Mouse (Mus musculus) gastrocnemius, adult 2 months (tissue): Measurements from ENCODE around the gene Kdm5b. TPM values are rescaled to one million over a fixed set of nuclear protein-coding genes. Genes with fewer than 3 reads are reported as not detected.

ENCODE experiments used
- DNase-seq: peaks from one replicate; pipeline ENCODE4 v3.0.0; 2022
- H3K27ac ChIP-seq: fragments of 200-600 bp; 2 replicates; pipeline ENCODE4 v1.8.1; 2022; ENCODE audit warnings: mild to moderate bottlenecking
- H3K4me3 ChIP-seq: fragments of 200-600 bp; 2 replicates; pipeline ENCODE4 v1.8.1; 2022; ENCODE audit warnings: mild to moderate bottlenecking, moderate library complexity
- CTCF ChIP-seq: fragments of 200-600 bp; IDR thresholded peaks from 2 replicates; pipeline ENCODE4 v1.8.1; 2022; ENCODE audit warnings: antibody characterized with exemption, mild to moderate bottlenecking, moderate library complexity
- intact Hi-C: fragments of 180-260 bp; cut with DNase I; formaldehyde crosslinking; loops from one replicate; pipeline ENCODE4 v1.15.1; 2025
- total RNA-seq, 2 experiments: library from RNA; stranded (reverse); gene quantifications; 2 replicates each; pipeline ENCODE4 v1.2.3; 2021

The Kdm5b gene
- total RNA-seq, 2 experiments from 2014 or later, result 9.7 to 9.8 TPM

DNA sequence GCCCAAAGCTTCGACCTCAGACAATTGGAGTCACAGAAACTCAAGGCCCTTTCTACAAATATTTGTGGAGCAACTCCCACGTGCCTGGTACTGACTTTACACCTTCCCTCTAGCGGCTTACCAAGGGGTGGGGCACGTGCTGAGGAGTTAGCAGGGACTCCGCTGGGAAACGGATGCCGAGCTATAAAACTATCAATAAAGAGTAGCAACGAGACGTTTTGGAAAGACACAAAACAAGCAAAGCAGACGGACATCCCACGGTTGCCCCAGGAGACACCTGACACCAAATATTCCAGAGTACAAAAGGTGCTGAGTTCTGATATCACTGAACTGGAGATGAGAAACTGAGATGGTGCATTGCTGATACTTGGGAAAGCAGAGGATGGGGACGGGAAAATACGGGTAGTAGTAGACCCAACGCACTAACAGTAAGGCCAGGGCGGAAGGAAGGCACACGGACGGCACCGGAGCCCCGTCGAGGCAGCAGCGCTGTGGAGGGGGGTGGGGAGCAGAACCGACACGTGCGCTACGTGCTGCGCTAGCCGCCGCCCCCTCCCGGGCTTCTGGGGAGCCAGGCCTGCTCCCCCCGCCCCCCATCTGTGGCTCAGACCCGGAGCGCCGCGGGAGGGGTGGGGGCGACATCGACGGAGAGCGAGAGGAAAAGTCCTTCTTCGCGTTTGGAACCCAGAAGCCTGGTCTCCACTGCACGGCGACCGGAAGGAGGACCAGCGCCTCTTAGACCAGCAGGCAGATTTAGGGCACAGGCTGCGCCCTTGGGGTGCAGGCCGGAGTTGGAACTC lies 3.9 kb upstream of the Kdm5b start:
- H3K4me3 ChIP-seq, result peak overlapping the region; percentile 74
- peak overlapping the region; percentile 96 for H3K27ac ChIP-seq
- DNase-seq, result peak; percentile 57
- TF ChIP-seq CTCF, result no peak
- intact Hi-C loops, result loop anchor here (5.0 kb wide), 1 partner anchor 39 kb away; no protein-coding TSS in a partner anchor

DNA sequence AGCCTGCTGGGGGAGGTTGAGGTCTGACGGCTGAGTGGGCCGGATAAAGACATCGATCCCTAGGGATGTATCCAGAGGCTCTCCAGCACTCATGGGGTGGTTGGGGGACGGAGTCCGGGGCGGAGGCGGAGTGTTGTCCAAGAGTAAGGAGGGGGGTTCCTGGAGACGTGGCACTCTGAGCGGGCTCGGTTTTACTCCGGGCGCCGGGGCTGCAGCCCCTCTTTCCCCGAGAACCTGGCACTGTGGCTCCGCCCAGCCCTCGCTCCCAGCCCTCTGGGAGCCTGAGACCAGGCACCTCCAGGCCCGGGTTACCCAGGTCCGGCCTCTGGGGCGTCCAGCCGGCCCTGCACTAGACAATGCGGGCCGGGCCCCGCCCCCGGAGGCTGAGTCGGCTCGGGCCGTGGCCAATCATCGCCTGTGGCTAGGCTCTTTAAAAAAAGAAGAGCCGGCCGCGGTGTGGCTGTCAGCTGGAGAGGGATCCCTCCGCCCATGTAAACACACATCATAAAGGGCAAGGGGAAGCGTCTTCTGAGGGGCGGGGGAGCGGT lies 3.2 kb upstream of the Kdm5b start:
- intact Hi-C loops, result loop anchor here (5.0 kb wide), 1 partner anchor 39 kb away; no protein-coding TSS in a partner anchor
- Histone ChIP-seq H3K4me3 (peak overlapping the region; percentile 74), H3K27ac (peak overlapping the region; percentile 96)
- TF ChIP-seq CTCF, result no peak
- DNase-seq, result peak; percentile 98

DNA sequence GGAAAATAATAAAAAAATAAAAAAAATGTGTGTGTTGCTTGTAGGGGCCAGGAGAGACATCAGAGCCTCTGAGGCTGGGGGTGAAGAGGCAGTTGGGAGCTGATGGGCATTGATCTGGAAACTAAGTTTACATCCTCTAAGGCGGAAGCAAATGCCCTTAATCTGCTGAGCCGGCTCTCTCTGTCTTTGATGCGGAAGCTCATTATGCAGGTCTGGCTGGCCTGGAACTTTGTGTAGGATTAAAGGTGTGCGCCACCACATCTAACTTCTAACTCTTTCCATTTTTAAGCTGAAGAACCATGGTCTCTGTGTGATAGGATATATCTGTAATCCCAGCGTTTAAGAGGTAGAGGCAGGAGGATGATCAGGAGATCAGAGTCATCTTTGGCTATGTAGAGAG lies 1.5 kb upstream of the Kdm5b start:
- no peak for DNase-seq
- Histone ChIP-seq H3K27ac (no peak overlapping the region), H3K4me3 (no peak overlapping the region)
- no peak for TF ChIP-seq CTCF
- intact Hi-C loops, result loop anchor here (5.0 kb wide), 1 partner anchor 41 kb away; no protein-coding TSS in a partner anchor

DNA sequence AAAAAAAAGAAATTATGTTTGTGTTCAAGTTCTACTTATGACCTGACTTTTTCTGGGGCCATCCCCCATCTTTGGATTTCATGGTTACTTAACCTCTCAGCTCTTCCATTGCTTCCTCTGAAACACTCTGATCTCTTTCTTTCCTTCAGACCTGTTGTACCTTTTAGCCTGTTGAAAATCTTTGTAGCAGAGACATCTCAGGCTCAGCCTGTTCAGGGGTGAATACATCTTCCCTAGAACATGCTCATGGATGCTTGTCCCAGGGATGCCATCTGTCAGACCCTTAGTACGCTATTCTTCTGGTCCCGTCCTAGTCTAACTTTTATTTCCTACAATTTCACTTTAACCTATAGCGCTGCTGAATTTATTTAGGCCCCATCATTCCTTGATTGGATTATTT lies 745 bp upstream of the Kdm5b start:
- no peak for DNase-seq
- TF ChIP-seq CTCF, result no peak
- no peak overlapping the region for H3K4me3 ChIP-seq
- intact Hi-C loops, result loop anchor here (5.0 kb wide), 1 partner anchor 42 kb away; no protein-coding TSS in a partner anchor
- peak overlapping the region; percentile 96 for H3K27ac ChIP-seq

DNA sequence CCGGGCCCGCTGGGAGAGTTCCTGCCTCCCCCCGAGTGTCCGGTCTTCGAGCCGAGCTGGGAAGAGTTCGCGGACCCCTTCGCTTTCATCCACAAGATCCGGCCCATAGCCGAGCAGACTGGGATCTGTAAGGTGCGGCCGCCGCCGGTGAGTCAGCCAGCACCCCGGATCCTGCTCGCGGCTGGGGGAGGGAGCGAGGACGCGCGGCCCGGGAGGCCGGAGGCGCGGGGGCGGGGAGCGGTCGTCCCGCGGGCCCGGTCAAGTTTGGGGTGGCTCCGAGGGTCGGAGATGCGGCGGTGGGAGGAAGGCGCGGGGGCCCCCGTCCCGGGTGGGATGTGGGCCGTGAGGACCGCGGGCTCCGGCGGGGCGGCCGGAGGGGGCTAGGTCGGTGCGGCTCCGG lies 425 bp downstream of the Kdm5b start:
- H3K4me3 ChIP-seq, result peak overlapping the region; percentile 93

DNA sequence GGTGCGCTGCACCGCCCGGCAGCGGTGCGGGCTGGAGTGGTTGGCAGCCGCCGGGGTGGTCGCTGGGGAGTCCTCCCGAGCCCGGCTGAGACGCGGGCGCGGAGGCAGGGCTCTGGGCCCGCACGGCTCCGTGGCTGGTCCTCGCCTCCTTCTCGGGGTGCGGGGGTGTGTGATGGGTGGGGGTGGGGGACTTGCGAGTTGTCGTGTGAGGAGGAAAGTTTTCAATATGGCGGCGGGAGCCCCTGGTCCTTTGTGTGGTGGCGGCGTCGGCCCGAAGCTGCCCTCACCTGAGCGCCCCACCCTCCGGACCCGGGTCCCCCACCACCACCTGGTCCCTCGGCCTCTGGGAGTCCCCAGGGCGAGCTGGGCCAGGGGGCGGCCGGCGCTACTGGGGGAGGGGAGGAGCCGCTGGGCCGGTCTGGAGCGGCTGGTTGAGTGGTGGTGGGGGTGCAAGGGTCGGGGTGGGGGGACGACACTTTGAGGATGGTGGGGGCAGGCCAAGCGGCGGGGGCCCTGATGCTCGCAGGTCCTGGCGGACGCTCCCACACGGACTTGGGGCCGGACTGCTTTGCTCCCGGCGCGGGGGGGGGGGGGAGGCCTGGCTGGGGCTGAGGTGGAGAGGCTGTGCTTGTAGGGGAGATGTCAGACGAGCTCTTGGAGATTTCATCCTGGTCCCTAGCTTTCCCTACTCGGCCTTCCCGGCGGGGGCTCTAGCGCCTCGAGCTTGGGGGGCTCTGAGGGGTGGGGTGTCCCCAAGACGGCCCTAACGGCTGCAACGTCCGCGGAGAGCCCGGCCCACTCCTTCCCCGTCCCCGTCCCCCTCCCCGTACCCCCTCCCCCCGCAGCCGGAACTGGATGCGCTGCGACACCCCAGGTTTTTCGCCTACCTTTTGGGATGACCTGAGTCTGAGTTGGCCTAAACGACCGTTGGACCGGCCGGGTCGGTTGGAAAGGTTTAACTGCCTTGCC lies 1.1 kb downstream of the Kdm5b start:
- intact Hi-C loops, result no loop called here
- TF ChIP-seq CTCF, result no peak

More for the DNA sequence above, 425 bp downstream of the Kdm5b start:
- intact Hi-C loops, result no loop called here
- no peak for TF ChIP-seq CTCF
- DNase-seq, result peak; percentile 66
- H3K27ac ChIP-seq, result peak overlapping the region; percentile 96

DNA sequence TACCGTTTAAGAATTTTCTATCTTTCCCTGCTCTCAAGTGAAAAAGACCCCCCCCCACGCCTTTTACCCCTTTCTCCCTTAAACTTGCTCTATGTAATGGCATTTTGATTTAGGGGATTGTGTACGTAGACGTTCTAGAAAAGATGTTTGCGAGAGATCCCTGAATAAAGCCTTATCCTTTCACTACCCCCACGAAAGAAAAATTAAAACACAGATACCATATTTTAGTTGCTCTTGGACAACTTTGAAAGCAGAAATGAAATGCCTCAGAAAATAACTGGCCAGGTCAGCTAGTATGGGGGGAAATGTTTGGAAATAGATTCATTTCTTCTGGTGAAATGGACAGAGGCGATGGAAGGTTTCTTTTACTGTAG lies 1.8 kb downstream of the Kdm5b start:
- intact Hi-C loops, result no loop called here
- no peak for DNase-seq
- peak overlapping the region; percentile 93 for H3K4me3 ChIP-seq
- H3K27ac ChIP-seq, result peak overlapping the region; percentile 96
- no peak for TF ChIP-seq CTCF

More for the DNA sequence above, 1.1 kb downstream of the Kdm5b start:
- H3K4me3 ChIP-seq, result peak overlapping the region; percentile 93
- DNase-seq, result peak; percentile 48
- peak overlapping the region; percentile 96 for H3K27ac ChIP-seq

DNA sequence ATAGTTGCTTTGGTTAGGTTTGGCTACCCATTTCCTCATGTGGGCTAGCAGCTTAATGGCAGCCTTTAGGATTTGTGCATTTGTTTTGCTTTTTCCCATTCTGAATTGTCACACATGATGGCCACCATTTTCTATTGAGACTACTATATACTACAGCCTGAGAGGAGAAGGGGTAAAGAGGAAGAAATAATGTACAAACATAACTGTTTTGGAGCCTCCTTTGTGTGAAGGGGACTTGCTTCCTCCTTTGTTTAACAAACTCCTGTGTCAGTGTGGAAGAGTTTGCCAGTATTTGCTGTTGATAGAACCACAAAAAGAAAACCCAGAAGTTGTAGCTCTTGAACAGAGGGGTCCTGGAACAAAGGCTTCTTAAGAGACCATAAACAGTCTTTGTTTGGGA lies 2.5 kb downstream of the Kdm5b start:
- no peak for DNase-seq
- Histone ChIP-seq H3K4me3 (no peak overlapping the region), H3K27ac (no peak overlapping the region)
- TF ChIP-seq CTCF, result no peak
- intact Hi-C loops, result no loop called here

DNA sequence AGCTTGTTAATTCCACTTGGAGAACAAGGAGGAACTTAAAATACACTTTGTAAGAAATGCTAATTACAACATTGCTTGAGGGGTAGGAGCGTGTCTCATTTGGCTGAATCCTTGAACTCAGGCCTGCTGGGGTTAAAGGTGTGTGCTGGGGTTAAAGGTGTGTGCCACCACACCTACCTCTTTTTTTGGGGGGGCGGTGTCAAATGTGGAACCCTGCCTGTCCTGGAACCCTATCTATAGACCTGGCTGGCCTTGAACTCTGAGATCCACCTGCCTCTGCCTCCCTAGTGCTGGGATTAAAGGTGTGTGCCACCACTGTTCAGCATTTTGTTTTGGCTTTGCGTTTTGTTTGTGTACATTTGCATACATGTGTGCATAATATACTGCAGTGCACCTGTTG lies 3.8 kb downstream of the Kdm5b start:
- Histone ChIP-seq H3K27ac (no peak overlapping the region), H3K4me3 (no peak overlapping the region)
- DNase-seq, result no peak
- TF ChIP-seq CTCF, result no peak
- intact Hi-C loops, result no loop called here

DNA sequence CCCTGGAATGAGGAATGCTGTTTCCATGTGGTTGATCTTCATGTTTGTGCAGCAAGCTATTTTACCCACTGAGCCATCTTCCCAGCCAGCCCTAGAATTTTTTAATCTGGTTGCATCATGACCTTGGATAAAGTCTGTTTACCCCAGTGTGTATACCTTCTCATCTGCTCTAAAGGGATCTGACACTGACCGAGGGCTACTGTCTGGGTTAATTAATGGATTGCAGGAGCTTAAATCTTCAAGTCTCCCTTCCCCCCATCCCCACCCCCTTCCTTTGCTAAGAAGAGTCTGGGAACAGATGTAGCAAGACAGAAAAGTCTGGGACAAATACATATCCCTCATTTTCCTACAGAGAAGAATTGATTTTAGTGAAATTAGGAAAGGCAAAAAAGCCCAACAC lies 7.5 kb downstream of the Kdm5b start:
- intact Hi-C loops, result no loop called here
- no peak overlapping the region for H3K27ac ChIP-seq
- no peak for DNase-seq
- no peak for TF ChIP-seq CTCF
- H3K4me3 ChIP-seq, result no peak overlapping the region

DNA sequence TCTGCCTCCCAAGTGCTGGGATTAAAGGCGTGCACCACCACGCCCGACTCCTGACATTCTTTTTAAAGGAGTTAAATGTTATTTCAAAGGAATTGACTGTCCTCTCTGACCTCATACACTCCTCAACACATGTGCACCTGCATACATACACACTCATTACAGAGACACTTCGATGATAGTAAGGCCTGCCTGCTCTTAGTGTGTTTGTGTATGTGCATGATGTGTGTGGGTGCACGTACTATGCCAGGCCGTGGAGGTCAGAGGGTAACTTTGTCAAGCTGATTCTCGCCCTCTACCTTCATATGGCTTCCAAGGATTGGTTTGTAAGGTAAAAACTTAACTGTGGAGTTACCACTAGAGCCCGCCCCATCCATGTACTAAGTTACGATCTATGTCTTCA lies 10.2 kb downstream of the Kdm5b start:
- Histone ChIP-seq H3K27ac (no peak overlapping the region), H3K4me3 (no peak overlapping the region)
- intact Hi-C loops, result no loop called here
- TF ChIP-seq CTCF, result no peak
- DNase-seq, result no peak

DNA sequence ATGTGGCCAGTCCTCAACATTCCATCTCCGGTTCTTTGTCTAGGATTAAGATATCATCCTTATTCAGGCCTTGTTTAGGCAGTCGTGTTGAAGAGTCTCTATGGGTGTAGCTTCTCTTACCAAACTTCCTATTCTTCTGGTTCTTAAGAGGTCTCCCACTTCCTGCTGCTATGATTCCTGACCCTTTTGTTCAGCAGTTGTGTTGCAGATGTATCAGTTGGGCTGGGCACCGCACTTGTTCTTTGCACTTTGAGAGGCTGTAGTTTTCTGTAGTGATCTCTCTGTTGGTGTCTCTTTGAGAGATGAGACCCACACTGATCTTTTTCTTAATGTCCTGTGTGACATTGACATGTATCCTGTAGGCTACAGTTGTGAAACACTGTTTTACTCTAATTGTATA lies 10.7 kb downstream of the Kdm5b start:
- no peak overlapping the region for H3K27ac ChIP-seq
- no peak for DNase-seq
- no peak overlapping the region for H3K4me3 ChIP-seq
- TF ChIP-seq CTCF, result no peak
- intact Hi-C loops, result no loop called here
